Mouse (Mus musculus): Measurements from ENCODE around the gene Wdr76. TPM values are rescaled to one million over a fixed set of nuclear protein-coding genes. Genes with fewer than 3 reads are reported as not detected.
"Not testable (repeated sequence)": the region's sequence is repeated elsewhere in the genome, so short reads cannot be mapped to it uniquely, and the experiment has no call there.

The Wdr76 gene
- total RNA-seq, 2 experiments from 2014 or later, result 38.7 to 39.1 TPM

DNA sequence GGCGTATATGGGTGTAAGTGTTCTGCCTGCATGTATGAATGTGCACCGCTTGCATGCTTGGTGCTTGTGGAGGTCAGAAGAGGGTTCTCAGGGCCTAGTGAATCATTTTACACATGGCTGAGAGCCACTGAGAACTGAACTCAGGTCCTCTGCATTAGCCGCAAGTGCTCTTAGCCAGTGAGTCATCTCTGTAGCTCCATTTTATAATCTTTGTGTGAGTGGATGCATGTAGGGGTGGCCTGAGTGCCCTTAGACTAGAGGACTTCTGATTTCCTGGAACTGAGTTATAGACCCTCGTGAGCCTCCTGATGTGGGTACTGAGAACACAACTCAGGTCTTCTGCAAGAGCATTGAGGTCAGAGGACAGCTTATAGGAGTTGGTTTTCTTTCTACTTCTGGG, 7.7 kb downstream of the Wdr76 start:
- no peak for ATAC-seq (replicated peaks; ENCODE audit: poor library complexity, severe bottlenecking)

DNA sequence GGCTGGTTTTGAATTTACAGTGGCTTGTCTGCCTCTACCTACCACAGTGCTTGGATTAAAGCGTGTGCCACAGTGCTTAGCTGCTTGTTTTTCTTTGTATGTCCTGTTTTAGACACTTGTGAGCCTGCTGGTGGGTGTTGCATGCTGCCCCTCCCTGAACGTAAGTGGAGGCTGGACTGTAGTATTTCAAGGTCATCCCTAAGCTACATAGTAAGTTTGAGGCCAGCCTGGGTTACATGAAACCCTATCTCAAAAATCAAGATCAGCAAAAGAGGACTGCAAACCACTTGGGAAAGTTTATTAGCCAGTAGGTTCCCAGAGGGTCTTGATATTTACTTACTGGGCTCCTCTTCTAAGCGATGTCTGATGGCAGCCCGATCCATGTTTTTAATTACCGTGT, 11.6 kb downstream of the Wdr76 start:
- no peak for ATAC-seq (replicated peaks; ENCODE audit: poor library complexity, severe bottlenecking)

DNA sequence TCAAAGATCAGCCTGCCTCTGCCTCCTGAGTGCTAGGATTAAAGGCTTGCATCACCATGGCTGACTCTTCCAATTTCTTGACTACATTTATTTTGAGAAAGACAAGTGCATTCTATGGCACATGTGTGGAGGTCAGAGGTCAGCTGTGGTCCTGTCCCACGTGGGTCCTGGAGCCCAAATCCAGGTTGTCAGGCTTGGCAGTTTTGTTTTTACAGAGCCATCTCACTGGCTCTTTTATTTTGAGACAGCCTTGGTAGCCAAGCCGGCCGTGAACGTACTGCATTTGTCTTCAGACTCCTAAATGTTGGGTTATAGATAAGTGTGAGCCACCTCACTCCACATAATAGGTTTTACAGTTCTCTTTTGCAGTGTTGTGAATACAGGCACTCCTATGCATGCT, 12.2 kb downstream of the Wdr76 start:
- not testable (repeated sequence) for ATAC-seq (replicated peaks; ENCODE audit: poor library complexity, severe bottlenecking)

DNA sequence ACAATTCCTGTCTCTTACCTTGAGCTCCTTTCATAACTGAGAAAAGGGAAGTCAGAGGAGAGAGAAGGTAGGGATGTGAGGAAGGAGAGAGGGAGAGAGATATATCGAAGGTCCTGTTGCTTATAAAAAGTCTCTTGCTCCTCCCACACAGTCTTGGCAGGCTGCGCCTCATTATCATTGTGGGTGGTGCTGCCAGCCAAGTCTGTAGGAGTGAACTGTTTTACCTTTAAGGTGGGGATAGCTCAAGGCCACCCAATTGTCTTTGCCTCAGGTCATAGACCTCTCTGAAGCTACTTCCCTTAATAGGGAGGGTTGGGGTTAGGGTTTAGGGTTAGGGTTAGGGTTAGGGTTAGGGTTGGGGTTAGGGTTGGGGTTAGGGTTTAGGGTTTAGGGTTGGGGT, 15.5 kb downstream of the Wdr76 start:
- ATAC-seq (replicated peaks; ENCODE audit: poor library complexity, severe bottlenecking), result no peak

DNA sequence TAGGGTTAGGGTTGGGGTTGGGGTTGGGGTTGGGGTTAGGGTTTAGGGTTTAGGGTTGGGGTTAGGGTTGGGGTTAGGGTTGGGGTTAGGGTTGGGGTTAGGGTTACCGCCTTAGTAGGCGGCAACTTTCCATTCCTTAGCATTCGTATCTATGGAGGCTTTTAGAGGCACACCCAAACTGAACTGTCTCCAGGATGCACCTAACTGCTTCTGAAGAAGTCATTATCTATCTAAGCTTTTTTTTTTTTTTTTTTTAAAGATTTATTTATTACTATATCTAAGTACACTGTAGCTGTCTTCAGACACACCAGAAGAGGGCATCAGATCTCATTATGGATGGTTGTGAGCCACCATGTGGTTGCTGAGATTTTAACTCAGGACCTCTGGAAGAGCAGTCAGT, 16.3 kb downstream of the Wdr76 start:
- ATAC-seq (replicated peaks; ENCODE audit: poor library complexity, severe bottlenecking), result not testable (repeated sequence)

DNA sequence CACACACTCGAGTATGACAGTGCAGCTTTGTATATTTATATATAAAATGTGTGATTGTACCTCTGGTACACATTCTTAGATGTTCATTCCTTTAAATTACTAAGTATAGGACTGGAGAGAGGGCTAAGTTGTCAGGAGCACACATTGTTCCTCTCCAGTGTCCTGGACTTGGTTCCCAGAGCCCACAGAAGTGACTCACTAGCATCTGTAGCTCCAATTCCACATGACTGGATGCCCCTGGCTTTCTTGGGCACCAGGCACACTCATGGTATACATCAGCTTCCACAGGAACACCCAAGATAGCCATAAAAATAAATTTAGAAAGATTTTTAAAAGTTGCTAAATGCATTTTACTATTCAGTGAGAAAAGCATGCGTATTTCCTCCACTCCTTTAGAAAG, 18.5 kb downstream of the Wdr76 start:
- ATAC-seq (replicated peaks; ENCODE audit: poor library complexity, severe bottlenecking), result no peak

DNA sequence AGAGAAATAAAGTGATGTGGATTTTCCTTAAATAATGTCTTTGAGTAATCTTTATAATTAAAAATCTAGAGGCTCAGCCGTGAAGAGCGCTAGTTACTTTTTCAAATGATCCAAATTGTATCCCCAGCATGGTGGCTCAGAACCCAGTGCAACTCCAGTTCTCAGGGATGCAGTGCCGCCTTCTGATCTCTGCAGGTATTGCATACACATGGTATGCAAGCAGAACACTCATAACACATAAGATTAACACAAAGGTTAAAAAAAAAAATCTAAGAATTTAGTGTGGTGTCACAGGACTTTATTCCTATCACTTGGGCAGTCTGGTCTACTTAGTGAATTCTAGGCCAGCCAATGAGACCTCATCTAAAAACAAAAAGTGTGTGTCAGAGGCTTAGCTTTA, 38.3 kb downstream of the Wdr76 start:
- ATAC-seq (replicated peaks; ENCODE audit: poor library complexity, severe bottlenecking), result no peak

DNA sequence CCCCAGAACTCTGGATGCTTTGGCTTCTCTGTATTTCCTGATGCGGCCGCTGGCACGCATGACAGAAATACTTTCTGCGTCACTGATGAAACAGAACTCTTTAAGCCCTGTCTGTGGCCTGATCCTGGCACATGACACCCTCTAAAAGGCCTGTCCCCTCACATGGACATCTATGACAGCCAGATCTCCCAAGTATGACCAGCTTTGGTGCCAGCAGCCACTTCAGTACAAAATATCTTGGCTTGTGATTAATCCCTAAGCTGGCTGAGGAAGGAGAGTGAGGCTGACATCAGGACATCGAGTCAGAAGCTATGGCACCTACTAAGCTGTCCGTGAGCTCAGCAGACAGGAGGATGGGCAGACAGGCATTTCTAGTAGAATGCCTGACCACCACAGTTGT, 43.1 kb downstream of the Wdr76 start:
- no peak for ATAC-seq (replicated peaks; ENCODE audit: poor library complexity, severe bottlenecking)

DNA sequence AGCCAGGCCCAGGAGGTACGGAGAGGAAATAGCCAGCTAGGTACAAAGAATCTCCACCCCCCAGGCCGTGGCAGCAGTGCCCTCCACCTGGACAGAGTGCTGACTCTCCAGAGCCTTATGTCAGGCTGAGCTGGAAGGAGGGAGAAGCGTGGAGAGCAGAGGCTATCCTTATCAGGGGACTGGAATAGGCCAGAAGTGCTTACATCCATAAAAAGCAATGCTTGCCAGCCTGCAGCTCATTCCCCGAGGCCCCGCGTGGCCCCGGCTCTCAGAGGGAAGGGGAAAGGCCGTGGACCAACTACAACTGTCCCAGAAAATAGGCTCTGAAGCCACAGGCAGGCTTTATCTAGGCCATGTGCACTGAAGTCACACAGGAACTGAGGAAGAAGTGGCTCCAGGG, 44.7 kb downstream of the Wdr76 start:
- ATAC-seq (replicated peaks; ENCODE audit: poor library complexity, severe bottlenecking), result no peak

DNA sequence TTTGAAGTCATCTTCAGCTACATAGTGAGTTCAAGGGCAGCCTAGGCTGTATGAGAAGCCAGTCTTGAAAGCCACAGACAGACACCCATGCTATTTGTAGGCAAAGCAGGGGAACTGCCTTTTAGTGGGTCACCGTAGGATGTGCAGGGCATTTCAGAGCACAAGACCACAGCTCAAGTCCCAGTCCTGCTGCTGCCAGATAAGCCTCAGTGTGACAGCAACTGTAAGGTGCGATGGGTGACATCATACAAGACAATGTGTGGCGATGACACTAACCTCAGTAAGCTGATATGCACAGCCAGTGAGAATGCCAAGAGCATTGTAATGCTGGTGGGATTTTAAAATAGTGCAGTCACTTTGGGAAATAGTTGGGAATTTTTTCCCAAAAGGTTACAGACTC, 56.6 kb downstream of the Wdr76 start:
- no peak for ATAC-seq (replicated peaks; ENCODE audit: poor library complexity, severe bottlenecking)

DNA sequence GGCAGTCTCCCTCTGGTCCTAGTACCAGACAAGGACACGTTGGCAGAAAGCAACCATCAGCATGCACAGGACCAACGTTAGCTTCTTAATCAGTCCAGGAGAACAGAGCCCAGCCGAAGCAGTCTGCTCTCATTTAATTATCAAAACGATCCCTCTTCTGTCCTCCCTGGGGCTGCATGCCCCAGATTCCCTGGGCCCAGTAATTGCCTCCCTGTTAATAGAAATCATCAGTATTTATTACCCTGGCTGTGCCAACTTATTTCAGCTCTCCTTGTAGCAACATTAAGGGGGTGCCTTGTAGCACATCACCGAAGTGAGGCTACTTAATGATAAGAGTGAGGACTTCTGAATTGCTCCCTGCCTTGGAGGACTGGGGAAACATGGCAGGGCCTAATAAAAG, 59.4 kb downstream of the Wdr76 start:
- ATAC-seq (replicated peaks; ENCODE audit: poor library complexity, severe bottlenecking), result no peak

DNA sequence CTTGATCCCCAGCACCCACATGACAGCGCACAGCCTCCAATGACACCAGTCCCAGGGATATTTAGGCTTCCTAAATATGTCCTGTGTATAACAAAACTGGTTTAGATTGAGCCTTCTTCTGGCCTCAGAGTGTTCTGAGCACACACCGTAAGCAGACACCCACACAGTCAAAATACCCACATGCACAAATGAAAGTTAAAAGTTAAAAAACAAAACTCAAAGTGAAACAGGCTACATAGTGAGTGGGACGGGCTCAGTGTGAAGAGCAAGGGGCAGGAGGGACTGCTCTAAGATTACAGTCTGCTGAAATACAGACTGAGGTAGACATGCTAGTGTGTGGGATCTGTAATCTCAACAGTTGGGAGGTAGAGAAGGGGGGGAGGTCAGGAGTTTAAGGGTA, 63.5 kb downstream of the Wdr76 start:
- ATAC-seq (replicated peaks; ENCODE audit: poor library complexity, severe bottlenecking), result no peak

DNA sequence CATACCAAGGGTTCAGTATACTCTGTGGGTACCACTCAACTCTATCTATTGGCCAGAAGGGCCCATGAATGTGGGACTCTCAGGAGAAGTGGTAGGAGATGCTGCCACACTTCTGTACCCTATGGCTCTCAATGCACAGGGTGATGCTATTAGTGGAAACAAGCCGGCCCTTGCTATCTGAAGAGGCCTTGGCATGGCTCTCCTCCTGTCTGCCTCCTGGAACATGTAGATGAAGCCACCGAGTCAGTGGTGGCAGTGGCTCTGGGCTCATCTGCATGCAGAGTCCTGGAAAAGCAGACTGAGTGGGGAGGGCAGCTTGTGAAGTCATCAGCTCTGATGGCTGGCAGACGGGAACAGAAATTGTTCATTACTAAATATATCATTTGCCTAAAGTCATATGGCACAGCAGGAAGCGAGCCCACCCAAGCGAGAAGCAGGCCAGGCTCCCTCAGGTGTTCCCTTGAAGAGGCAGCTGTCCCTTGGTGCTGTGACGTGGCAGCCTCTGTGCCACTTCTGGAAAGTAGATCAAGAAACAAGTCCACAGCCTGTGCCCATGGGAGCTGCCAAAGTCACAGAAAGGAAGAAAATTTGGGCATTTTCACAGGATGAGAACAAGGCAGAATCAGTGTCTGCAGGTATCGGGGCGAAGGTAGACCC, 64.6 kb downstream of the Wdr76 start:
- ATAC-seq (replicated peaks; ENCODE audit: poor library complexity, severe bottlenecking), result no peak

DNA sequence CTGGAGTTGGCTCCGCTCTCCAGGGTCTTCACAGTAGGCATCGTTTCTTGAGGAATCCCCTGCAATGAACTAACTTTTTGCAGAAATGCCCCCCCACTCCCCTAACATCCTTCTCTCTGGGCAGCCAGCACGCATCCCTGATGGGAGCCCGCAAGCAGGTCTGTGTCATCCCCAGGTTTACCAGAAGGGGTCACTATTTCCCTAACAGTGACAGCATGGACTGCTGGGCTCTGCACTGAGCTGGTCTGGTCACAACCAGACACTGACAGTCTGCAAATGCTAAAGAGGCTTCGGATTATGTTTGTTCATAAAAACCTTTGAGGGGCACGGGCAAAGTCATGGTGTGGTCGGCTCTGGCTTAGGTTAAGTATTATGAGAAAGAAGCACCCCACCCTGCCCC, 65.3 kb downstream of the Wdr76 start:
- peak; percentile 90 for ATAC-seq (replicated peaks; ENCODE audit: poor library complexity, severe bottlenecking)

DNA sequence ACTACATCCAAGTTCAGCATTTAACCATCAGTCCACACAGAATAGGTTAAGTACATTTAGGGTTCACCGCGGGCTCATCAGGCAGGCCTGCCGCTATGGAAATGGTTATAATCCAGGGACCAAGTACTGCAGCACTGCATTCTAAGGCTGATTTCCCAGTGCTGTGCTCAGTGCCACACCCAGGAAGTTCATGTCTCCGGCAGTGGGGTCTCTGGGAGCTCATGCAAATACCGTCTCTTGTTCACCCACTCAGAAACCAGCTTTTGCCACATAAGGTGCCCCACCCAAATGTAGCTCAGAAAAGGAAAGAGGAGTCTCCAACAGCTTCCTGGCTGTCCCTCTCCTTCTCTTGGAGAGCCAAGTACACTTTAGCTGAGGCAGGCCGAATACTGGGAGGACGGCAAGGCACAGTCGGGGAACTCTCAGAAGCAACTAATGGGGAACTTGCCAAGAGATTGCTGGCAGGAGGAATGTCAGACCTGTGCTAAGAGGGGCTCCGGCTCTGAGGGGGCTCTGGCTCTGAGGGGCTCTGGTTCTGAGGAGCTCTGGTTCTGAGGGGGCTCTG, 67.6 kb downstream of the Wdr76 start:
- no peak for ATAC-seq (replicated peaks; ENCODE audit: poor library complexity, severe bottlenecking)

DNA sequence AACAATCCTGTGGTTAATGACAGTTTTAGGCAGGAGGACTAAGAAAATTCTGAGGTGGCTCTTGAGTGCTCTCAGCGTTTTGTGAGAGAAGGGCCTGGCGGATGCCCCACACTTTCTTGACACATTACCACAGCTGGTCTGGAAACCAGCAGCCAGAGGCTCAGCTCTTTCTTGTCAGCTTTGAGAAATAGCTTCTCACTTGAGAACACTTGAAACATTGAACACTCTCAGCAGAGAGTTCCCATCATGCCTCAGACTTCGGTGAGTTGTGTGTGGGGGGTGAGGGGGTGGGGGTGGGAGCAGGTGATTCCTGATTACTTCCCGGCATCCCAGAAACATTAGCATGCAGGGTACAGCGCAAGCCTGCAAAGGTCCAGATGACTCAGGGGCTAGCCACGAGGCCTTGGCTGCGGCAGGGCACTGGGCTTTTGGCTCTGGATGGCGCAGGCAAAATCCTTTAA, 69.2 kb downstream of the Wdr76 start:
- ATAC-seq (replicated peaks; ENCODE audit: poor library complexity, severe bottlenecking), result no peak

DNA sequence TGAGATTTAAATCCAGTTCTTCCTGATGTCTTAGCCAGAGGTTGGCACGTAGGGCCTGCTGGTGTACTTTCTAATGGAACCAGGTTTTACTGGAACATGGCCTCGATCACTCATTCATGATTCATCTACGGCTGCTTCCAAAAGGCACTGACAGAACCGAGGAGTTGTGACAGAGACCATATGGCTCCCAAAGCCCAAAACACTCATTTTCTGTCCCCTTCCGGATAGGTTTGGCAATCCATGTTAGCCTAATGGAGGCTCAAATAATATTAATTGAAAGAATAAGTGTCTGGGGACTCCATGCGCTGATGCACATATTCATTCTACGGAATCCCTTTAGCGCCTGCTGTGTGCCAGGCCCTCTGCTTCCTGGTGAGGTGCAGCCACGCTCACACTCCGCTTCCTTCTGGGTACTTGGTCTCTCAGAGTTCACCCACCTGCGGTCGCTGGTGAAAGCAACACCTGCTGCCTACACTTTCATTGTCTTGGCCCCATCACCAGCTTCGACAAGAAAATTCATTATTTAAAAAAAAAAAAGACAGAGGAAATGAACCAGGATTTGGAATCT, 76.4 kb downstream of the Wdr76 start:
- no peak for ATAC-seq (replicated peaks; ENCODE audit: poor library complexity, severe bottlenecking)

DNA sequence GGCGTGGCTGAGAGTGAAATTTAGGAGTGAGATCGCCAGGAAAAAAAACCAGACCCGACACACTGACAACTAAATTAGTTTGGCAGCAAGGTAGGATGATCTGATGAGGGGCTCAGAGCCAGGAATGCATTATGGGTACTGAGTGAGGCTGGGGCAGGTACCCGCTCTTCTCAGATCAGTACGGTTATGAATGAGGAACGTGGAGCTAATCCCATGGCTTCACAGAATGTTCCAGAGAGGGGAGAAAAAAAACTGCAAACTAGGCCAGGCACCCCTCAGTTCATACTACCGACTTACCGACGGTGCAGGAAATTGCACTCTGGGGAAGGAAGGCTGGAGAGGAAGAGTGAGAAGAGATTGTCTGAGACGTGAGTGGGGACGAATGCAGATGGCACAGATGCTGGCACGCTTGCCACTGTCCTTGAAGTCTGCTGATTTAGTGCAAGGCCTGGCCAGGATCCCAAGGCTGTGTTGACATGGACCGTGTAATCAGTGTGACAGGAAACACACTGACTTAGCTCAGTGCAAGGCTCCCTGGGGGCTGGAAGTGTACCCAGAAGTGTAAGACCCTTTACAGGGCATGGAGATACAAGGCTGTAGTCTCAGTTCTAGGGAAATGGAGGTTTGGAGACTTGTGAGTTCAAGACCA, 77.1 kb downstream of the Wdr76 start:
- ATAC-seq (replicated peaks; ENCODE audit: poor library complexity, severe bottlenecking), result no peak

DNA sequence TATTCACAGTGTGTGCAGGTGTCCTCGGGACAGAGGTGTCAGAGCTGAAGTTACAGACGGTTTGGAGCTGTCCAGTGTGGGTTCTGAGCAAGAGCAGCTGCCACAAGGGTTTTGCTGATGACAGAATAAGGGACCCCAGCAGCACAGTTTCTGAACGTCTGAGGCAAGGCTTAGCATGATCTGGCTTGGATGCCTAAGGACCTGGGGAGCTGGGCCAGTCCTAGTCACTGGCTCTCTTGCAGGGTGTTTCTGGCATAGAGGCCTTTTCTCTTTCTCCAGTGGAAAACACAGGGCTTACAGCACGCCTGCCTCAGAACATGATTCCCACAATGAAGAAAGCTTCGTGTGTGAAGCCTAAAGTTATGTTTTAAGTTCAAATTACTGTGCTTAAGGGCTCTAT, 78.2 kb downstream of the Wdr76 start:
- ATAC-seq (replicated peaks; ENCODE audit: poor library complexity, severe bottlenecking), result no peak

DNA sequence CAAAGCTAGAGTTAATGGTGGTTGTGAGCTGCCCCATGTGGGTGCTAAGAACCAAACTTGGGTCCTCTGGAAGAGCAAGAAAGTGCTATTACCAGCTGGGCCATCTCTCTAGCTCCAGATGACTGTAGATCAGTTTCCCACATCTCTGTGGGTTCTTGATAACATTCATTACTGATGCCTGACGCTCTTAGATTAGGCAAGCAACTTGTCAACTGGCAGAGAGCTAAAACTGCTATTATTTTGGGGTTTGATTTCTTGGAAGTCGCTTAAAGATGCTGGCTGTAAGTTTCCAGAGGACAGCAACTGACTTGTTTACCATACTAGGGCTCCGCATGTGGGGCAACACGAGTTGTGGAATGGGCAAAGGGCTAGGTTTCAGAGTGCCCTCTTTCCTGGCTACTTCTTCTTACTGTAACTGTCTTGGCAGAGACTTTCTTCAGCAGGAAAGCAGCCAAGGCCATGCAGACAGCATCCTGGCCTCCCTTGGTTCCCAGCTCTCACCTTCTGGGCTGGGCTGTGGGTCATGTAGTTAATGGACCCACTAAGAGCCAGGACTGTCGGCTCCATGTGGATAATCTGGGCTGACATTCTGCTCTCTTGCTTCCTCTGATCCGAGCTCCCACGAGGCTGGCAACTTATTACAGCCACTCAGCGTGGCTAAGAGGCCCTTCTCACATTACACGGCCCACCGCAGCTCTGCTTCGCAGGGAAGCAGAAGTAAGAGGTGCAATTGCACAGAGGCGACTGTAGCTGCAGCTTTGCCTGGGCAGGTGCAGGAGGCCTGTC, 81.2 kb downstream of the Wdr76 start:
- ATAC-seq (replicated peaks; ENCODE audit: poor library complexity, severe bottlenecking), result no peak; the same call in 1 of the 2 replicates

DNA sequence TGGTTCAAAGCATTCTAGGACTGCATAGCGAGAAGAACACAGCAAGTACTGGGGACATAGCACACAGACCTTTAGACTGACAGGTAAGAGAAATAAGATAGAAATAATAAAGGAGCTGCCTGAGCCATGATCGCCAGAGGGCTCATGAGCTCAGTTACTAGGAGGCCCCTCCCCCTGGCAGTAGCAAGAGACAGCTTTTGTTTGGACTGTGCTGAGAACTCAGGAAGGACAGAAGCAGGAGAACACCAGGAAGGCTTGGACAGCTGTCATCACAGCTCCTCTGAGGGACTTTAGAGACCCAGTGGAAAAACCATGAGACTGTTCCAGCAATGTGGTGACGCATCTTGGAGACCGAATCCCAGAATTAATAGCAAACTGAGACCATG, 81.8 kb downstream of the Wdr76 start:
- ATAC-seq (replicated peaks; ENCODE audit: poor library complexity, severe bottlenecking), result no peak
